Mouse (Mus musculus) limb, embryonic 10.5 days (tissue): ENCODE results near the gene Syt6. TPM values are rescaled to one million over a fixed set of nuclear protein-coding genes. Genes with fewer than 3 reads are reported as not detected.

ENCODE experiments used
- DNase-seq: peaks from one replicate; pipeline ENCODE4 v3.0.0-alpha.2; 2017; ENCODE audit warnings: low spot score
- H3K27ac ChIP-seq: fragments of 300-500 bp; sonication (generic); 2 replicates; pipeline ENCODE4 v1.5.1; 2016; ENCODE audit warnings: mild to moderate bottlenecking
- H3K27me3 ChIP-seq: fragments of 300-500 bp; sonication (generic); 2 replicates; pipeline ENCODE4 v1.6.1; 2016; ENCODE audit warnings: low read depth, mild to moderate bottlenecking; ENCODE audit not compliant: poor library complexity, severe bottlenecking
- H3K36me3 ChIP-seq: fragments of 300-500 bp; sonication (generic); 2 replicates; pipeline ENCODE4 v1.6.1; 2016; ENCODE audit warnings: mild to moderate bottlenecking, moderate library complexity
- H3K4me1 ChIP-seq: fragments of 300-500 bp; sonication (generic); 2 replicates; pipeline ENCODE4 v1.6.1; 2016
- H3K4me3 ChIP-seq: fragments of 300-500 bp; sonication (generic); 2 replicates; pipeline ENCODE4 v1.5.1; 2016; ENCODE audit warnings: mild to moderate bottlenecking, moderate library complexity
- H3K9me3 ChIP-seq: fragments of 300-500 bp; sonication (generic); replicated peaks from 2 replicates; pipeline ENCODE4 v1.6.1; 2016; ENCODE audit warnings: mild to moderate bottlenecking
- WGBS: fragments of 180-500 bp; shearing (Covaris S2); methylation state at CpG from one replicate; pipeline ENCODE4 v1.1.7; 2016; 5-methylcytosine and 5-hydroxymethylcytosine counted together
- polyA plus RNA-seq: library from polyadenylated mRNA; unstranded; fragments of >200 nt; fragmentation: Nextera tagmentation; extraction: Ambion mirVana; gene quantifications from 2 replicates; pipeline ENCODE4 v1.2.1, GENCODE M21; 2016

Syt6 gene
- polyA plus RNA-seq, 1 experiment from 2014 or later = 0.09 TPM

DNA sequence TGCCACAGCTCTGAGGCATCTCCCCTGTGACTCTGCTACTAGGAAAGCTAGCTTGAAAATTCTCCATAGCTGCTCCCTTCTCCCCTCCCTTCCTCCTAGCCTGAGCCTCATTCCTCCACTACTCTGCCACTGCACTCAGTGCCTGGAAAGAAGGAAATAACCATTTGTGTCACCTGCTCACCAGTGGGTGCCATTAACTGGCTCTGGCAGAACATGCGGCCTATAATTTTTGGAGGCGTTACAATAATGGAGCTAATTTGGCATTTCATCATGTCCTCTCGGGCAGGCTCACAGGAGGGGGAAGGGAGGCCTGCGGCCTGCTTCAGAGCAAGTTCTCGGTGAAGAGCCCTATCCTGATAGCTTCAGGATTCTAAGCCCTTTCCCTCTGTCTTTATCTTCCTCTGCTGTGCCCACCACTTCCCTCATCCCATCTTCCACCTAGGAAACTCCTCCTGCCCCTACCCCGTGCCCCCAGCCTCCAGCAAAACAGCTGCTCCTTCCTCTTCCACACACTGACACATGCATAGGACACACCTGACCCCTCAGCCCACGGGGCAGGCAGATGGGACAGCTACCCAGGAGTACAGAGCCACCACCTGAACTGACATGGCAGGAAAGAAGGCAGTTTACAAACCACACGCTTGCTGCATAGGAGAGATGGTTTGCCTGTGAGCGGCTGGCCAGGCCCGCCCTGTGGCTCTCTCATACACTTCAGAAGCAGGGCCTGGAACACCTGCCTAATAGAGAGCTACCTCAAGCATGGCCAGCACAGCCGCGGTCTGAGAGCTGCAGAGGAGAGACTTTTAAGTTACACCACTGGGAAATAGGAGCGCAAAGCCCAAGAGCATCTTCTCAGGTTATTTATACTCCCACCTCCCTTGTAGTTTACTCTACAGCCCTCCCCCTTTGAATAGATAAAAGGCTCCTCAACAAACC lies 31.9 kb downstream of the Syt6 start:
- Histone ChIP-seq H3K27ac (peak overlapping the region; percentile 17; the same call in 1 of the 2 replicates), H3K4me3 (no peak overlapping the region), H3K9me3 (no peaks in the 10 kb centered on the region), H3K36me3 (no peaks in the 10 kb centered on the region), H3K4me1 (peaks cover 13% of the 10 kb centered on the region), H3K27me3 (no peaks in the 10 kb centered on the region)
- DNase-seq = no peak
- WGBS = 86% methylated on average over 13 of the region's 13 CpGs

GRCm38 (mm10) chr3:103610231-103610630 lies 35.2 kb downstream of the Syt6 start:
- no peak overlapping the region for H3K4me3 ChIP-seq
- H3K27ac ChIP-seq = no peak overlapping the region
- no peak for DNase-seq
- WGBS = 90% methylated on average over 5 of the region's 5 CpGs
- peaks cover 10% of the 10 kb centered on the region for H3K4me1 ChIP-seq
- H3K27me3 ChIP-seq = no peaks in the 10 kb centered on the region
- H3K36me3 ChIP-seq = no peaks in the 10 kb centered on the region
- no peaks in the 10 kb centered on the region for H3K9me3 ChIP-seq

DNA sequence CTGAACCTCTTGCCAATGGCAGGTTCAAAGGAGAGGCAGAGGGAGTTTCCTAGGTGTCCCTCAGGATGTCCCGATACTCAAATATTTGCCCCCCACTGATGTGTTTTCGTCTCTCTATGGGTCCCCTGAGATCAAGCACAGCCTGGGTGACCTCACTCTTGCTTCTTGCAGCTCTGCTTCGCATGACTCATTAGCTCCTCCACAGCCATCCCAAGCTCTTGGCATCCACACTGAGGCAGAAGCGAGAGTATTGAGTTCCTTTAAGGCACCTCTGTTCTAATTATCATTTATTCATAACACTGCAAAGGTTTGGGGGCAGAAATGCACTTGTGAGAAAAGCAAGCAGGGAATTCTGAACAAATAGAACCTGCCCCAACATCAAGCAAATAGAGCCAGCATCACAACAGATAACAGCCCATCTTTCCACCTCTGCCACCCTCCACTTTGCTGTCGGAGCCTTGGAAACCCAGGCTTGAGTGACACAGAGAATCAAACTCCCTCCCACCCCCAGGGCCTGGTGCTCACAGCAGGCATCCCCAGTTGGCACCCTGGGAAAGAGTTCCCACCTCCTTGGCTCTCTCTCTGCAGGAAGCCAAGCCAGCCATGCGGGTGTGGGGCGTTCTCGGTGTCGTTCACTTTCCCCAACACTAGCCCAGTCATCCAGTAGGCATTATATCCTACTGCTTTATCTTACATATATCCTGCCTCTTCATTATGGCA lies 37.8 kb downstream of the Syt6 start:
- 73% methylated on average over 9 of the region's 9 CpGs for WGBS
- Histone ChIP-seq H3K36me3 (no peaks in the 10 kb centered on the region), H3K9me3 (no peaks in the 10 kb centered on the region), H3K4me3 (no peak overlapping the region), H3K4me1 (peaks cover 11% of the 10 kb centered on the region), H3K27me3 (no peaks in the 10 kb centered on the region), H3K27ac (no peak overlapping the region)
- DNase-seq = no peak

DNA sequence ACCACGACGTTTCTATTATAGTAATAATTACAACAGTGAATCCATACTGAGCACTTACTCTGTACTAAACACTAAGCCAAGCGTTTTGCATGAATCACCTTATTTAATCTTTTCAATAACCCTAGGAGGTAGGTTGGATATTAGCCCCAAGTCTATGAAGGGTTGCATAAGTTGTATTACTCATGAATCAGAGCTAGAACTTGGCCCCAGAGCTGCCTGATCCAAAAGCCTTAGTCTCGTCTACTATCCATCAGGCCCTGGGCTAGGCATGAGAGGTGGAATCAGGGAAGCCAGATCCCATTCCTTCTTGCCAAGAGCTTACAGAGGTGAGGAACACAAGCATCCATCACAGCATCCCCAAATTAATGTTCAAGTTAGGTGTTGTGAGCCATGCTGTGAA lies 40.6 kb downstream of the Syt6 start:
- Histone ChIP-seq H3K4me1 (peaks cover 19% of the 10 kb centered on the region), H3K36me3 (no peaks in the 10 kb centered on the region), H3K27ac (no peak overlapping the region), H3K4me3 (no peak overlapping the region), H3K9me3 (no peaks in the 10 kb centered on the region), H3K27me3 (no peaks in the 10 kb centered on the region)
- WGBS = 85% methylated on average over 4 of the region's 4 CpGs
- DNase-seq = no peak

DNA sequence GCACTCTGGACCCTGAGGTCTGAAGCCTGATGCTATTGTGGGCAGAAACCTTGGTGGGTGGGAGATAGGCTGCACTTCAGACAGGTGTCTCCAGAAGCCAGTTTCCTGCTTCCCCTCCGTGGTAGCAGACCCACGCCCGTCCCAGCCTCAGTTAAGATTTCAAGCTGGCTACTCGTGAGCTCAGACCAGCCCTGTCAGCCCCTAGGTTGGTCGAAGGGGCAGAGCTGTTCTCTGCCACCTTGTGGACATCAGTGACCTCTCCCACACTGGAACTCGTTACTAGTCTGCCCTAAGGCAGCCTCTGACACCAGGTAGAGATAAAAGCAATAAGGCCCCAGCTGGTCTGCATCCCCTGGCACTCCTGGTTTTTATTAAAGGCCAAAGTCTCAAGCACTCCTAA lies 42.0 kb downstream of the Syt6 start:
- peak; percentile 49 for DNase-seq
- Histone ChIP-seq H3K27me3 (no peaks in the 10 kb centered on the region), H3K9me3 (no peaks in the 10 kb centered on the region), H3K36me3 (no peaks in the 10 kb centered on the region), H3K4me3 (no peak overlapping the region), H3K27ac (0 out of 2 replicates have a peak overlapping the region, but pooled peaks have one; percentile 10), H3K4me1 (peaks cover 19% of the 10 kb centered on the region)
- 21% methylated on average over 6 of the region's 6 CpGs for WGBS

GRCm38 (mm10) chr3:103620101-103620500 lies 45.1 kb downstream of the Syt6 start:
- H3K4me1 ChIP-seq = peaks cover 19% of the 10 kb centered on the region
- no peaks in the 10 kb centered on the region for H3K9me3 ChIP-seq
- no peaks in the 10 kb centered on the region for H3K27me3 ChIP-seq
- H3K36me3 ChIP-seq = no peaks in the 10 kb centered on the region
- H3K4me3 ChIP-seq = no peak overlapping the region
- no peak for DNase-seq
- 65% methylated on average over 11 of the region's 11 CpGs for WGBS
- H3K27ac ChIP-seq = no peak overlapping the region

GRCm38 (mm10) chr3:103623893-103624470 lies 49.0 kb downstream of the Syt6 start:
- no peaks in the 10 kb centered on the region for H3K36me3 ChIP-seq
- 95% methylated on average over 10 of the region's 10 CpGs for WGBS

DNA sequence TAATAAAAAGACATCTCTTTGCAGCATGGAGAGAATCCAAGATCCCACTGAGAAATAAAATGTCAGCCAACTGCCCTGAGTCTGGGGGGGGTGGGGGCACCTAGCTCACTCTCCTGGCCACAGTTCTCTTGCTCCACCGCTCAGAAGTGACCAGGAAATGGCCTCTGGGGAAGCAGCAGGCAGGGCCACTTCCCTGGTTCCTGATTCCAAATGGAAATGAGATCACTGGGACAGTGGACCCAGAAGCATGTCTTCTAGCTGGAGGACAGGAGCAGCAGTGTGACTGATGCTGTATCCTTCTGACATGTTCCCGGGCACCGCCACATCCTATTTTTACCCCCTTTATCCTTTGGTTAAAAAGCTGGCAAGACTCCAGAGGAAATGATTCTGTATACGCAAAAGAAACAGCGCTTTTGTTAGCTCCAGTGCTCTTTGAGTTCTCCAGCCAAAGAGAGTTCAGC lies 49.6 kb downstream of the Syt6 start:
- Histone ChIP-seq H3K27ac (no peak overlapping the region), H3K36me3 (no peaks in the 10 kb centered on the region), H3K4me1 (0 out of 2 replicates have a peak, but pooled peaks cover 6% of the 10 kb centered on the region), H3K27me3 (no peaks in the 10 kb centered on the region), H3K4me3 (no peak overlapping the region), H3K9me3 (no peaks in the 10 kb centered on the region)
- no peak for DNase-seq
- WGBS = 83% methylated on average over 5 of the region's 5 CpGs

More at GRCm38 (mm10) chr3:103623893-103624470, 49.0 kb downstream of the Syt6 start:
- DNase-seq = no peak
- Histone ChIP-seq H3K4me1 (0 out of 2 replicates have a peak, but pooled peaks cover 6% of the 10 kb centered on the region), H3K27me3 (no peaks in the 10 kb centered on the region), H3K27ac (no peak overlapping the region), H3K4me3 (no peak overlapping the region), H3K9me3 (no peaks in the 10 kb centered on the region)

- Histone ChIP-seq H3K36me3 (no peaks in the 10 kb centered on the region), H3K9me3 (no peaks in the 10 kb centered on the region), H3K27me3 (no peaks in the 10 kb centered on the region), H3K4me3 (no peak overlapping the region), H3K4me1 (0 out of 2 replicates have a peak, but pooled peaks cover 2% of the 10 kb centered on the region), H3K27ac (no peak overlapping the region)
- DNase-seq = no peak
- 93% methylated on average over 13 of the region's 13 CpGs for WGBS
These were observed 50.1 kb downstream of the Syt6 start for GRCm38 (mm10) chr3:103625169-103625568.

DNA sequence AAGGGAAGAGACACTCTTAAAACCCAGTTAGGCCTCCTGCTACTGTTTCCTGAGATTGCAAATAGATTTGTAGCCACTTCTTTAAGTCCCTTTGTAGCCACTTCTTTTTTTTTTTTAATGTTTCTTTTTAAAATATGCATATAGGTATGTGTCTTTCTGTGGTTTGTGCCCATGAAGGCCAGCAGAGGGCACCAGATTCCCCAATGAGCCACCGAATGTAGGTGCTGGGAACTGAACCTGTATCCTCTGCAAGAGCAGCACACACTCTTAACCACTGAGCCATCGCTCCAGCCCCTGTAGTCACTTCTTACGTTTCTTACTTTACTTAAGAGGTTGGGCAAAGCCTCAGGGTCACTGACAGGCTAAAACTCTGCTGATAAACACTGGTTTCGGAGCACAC lies 51.5 kb downstream of the Syt6 start:
- no peaks in the 10 kb centered on the region for H3K36me3 ChIP-seq
- no peaks in the 10 kb centered on the region for H3K4me1 ChIP-seq
- no peak for DNase-seq
- H3K27me3 ChIP-seq = no peaks in the 10 kb centered on the region
- no peak overlapping the region for H3K4me3 ChIP-seq
- no peaks in the 10 kb centered on the region for H3K9me3 ChIP-seq
- WGBS = 90% methylated on average over 4 of the region's 4 CpGs
- H3K27ac ChIP-seq = no peak overlapping the region

DNA sequence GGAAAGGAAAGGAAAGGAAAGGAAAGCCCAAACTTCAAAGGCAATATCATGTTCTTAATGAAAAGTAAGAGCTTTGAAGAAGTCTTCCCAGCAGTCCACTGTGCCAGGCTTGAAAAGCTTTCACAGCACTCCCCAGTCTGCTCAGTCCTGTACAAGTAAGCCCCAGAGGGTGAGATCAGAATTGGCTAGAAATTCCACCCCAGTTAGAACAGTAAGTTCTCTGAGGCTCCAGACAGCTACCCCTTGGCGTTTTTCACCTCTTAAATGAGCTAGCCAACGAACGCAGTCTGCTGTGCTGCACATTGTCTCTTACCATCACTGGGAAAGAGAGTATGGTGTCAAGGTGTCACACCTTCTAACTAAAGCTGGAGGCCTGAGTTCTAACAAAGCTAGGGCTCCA lies 52.6 kb downstream of the Syt6 start:
- Histone ChIP-seq H3K9me3 (no peaks in the 10 kb centered on the region), H3K4me1 (no peaks in the 10 kb centered on the region), H3K27me3 (no peaks in the 10 kb centered on the region), H3K36me3 (no peaks in the 10 kb centered on the region), H3K4me3 (no peak overlapping the region), H3K27ac (no peak overlapping the region)
- 91% methylated on average over 3 of the region's 3 CpGs for WGBS
- no peak for DNase-seq

DNA sequence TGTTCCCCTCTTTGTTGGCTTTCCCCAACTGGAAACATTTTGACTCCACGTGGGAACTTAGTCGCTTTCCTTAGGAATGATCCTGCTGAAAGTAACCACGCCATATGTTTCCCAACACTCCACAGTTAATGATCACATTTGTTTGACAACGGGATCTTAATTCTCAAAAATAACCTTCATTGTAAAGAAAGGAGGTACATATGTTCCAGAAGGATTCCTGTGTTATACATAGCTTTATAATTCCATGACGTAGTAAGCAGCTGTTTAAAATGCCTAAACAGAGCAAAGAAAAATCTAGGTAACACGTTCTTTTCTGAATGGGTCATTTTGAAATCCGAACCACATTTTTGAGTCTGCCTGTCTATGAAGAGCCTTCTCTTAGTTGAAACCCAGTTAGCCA lies 58.1 kb downstream of the Syt6 start:
- H3K9me3 ChIP-seq = no peaks in the 10 kb centered on the region
- WGBS = 84% methylated on average over 7 of the region's 7 CpGs
- no peaks in the 10 kb centered on the region for H3K27me3 ChIP-seq
- no peaks in the 10 kb centered on the region for H3K36me3 ChIP-seq
- no peaks in the 10 kb centered on the region; the same call in 1 of the 2 replicates for H3K4me1 ChIP-seq
- H3K27ac ChIP-seq = no peak overlapping the region
- no peak for DNase-seq
- H3K4me3 ChIP-seq = no peak overlapping the region

GRCm38 (mm10) chr3:103633831-103634230 lies 58.8 kb downstream of the Syt6 start:
- 88% methylated on average over 4 of the region's 4 CpGs for WGBS
- no peak for DNase-seq
- H3K9me3 ChIP-seq = no peaks in the 10 kb centered on the region
- H3K36me3 ChIP-seq = no peaks in the 10 kb centered on the region
- H3K4me1 ChIP-seq = no peaks in the 10 kb centered on the region; the same call in 1 of the 2 replicates
- H3K4me3 ChIP-seq = no peak overlapping the region
- H3K27ac ChIP-seq = no peak overlapping the region
- H3K27me3 ChIP-seq = no peaks in the 10 kb centered on the region
